Mouse (Mus musculus) testis, adult 2 months (tissue): ENCODE measurements around the gene Epha5. TPM values are rescaled to one million over a fixed set of nuclear protein-coding genes. Genes with fewer than 3 reads are reported as not detected.

Experiments used
- H3K27ac ChIP-seq: fragments of 200-500 bp; 2 replicates; pipeline ENCODE4 v1.5.1; 2012; ENCODE audit warnings: low read depth, low read length; ENCODE audit not compliant: control insufficient read depth, insufficient read depth
- H3K27me3 ChIP-seq: fragments of 200-500 bp; 2 replicates; pipeline ENCODE4 v1.6.1; 2012; ENCODE audit warnings: mild to moderate bottlenecking, low read length, moderate library complexity; ENCODE audit not compliant: control insufficient read depth, insufficient read depth
- H3K36me3 ChIP-seq: fragments of 200-500 bp; 2 replicates; pipeline ENCODE4 v1.6.1; 2012; ENCODE audit warnings: mild to moderate bottlenecking, low read length; ENCODE audit not compliant: control insufficient read depth, insufficient read depth
- H3K4me1 ChIP-seq: fragments of 200-500 bp; 2 replicates; pipeline ENCODE4 v1.6.1; 2012; ENCODE audit warnings: low read length; ENCODE audit not compliant: control insufficient read depth, insufficient read depth
- H3K4me3 ChIP-seq: fragments of 200-500 bp; 2 replicates; pipeline ENCODE4 v1.5.1; 2012; ENCODE audit warnings: low read depth, mild to moderate bottlenecking, low read length, moderate library complexity, mixed read lengths; ENCODE audit not compliant: control insufficient read depth
- CTCF ChIP-seq: fragments of 200-500 bp; IDR thresholded peaks from 2 replicates; pipeline ENCODE4 v1.5.1; 2012; ENCODE audit warnings: low read depth, mild to moderate bottlenecking, inconsistent platforms, low read length, moderate library complexity; ENCODE audit not compliant: control insufficient read depth, insufficient read depth, insufficient replicate concordance
- POLR2A ChIP-seq: fragments of 200-500 bp; IDR thresholded peaks from 2 replicates; pipeline ENCODE4 v1.6.1; 2012; ENCODE audit warnings: low read depth, mild to moderate bottlenecking, inconsistent platforms, low read length, moderate library complexity; ENCODE audit not compliant: control insufficient read depth
- polyA plus RNA-seq: library from polyadenylated mRNA; depleted of rRNA; stranded (reverse); fragments of >200 nt; gene quantifications from 2 replicates; pipeline ENCODE4 v1.2.3, GENCODE M21; 2012

Gene Epha5
- polyA plus RNA-seq, 1 experiment = 0.02 TPM

DNA sequence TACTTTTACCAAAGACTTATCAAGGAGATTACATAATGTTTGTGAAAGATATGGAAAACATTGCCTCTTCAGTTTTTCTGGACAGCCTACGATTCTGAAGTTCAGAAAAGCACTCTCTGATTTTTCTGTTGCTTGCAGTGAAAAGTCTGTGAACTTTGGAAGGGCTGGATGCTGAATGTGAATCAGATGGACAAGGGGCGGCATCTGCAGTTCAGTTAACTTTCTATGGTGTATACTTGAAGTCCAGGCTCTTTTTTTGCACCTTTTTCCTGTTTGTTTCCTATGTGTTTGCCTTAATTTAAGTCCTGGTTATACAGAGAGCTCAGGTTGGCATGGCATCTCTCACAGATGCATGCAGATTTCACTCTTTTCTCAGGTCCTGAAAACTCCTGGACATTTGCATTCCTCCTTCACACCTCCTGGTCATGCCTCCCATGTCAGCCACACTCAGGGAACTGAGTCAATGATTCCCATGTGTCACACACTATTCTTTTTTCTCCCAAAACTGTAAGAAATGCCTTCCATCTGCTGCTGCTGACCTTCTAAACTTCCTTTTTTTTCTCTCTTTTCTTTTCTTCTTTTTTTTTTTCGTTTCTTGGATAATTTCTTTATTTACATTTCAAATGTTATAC, 81.2 kb downstream of the Epha5 start:
- no peaks in the 10 kb centered on the region for H3K27me3 ChIP-seq
- TF ChIP-seq POLR2A (no peak), CTCF (no peak)
- no peaks in the 10 kb centered on the region for H3K36me3 ChIP-seq
- no peak overlapping the region for H3K4me3 ChIP-seq
- no peak overlapping the region for H3K27ac ChIP-seq
- no peaks in the 10 kb centered on the region for H3K4me1 ChIP-seq

DNA sequence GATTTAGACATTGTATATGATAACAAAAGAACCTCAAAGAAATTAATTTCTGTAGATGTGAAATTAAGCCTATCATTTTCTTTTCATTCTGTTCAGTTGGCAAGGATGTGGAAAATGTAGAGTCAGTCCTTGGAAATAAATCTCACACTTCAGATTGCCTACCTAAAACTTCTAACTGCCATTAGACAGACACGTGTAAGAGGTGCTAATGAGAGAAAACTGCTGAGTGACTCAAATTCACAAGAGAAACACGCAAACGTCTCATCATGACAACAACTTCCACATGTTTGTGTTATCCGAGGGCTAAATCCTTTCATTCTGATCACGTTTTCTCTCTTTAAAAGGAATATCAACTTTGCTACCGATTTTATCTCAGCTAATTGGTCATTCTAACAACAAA, 82.7 kb downstream of the Epha5 start:
- Histone ChIP-seq H3K27ac (no peak overlapping the region), H3K27me3 (no peaks in the 10 kb centered on the region), H3K4me1 (no peaks in the 10 kb centered on the region), H3K4me3 (no peak overlapping the region), H3K36me3 (no peaks in the 10 kb centered on the region)
- no peak for TF ChIP-seq POLR2A
- TF ChIP-seq CTCF = no peak

DNA sequence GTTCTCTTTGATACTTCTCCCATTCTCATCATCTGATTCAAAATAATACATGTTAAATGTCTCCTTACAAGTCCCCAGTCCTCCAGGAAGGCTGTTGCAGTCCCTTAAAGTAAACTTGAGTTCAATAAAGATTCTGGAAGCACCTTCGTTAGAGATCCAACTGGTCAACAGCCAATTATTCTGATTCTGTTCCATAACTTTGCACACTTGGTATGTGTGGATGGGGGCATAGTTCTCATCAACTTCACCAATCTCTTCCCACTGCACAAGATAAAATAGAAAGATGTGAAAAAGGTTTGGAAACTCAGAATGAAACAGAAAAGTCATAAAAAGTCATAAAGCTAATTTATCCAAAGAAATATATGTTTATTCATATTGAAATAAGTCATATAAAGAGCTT, 85.6 kb downstream of the Epha5 start:
- TF ChIP-seq CTCF (no peak), POLR2A (no peak)
- Histone ChIP-seq H3K36me3 (no peaks in the 10 kb centered on the region), H3K4me1 (no peaks in the 10 kb centered on the region)

DNA sequence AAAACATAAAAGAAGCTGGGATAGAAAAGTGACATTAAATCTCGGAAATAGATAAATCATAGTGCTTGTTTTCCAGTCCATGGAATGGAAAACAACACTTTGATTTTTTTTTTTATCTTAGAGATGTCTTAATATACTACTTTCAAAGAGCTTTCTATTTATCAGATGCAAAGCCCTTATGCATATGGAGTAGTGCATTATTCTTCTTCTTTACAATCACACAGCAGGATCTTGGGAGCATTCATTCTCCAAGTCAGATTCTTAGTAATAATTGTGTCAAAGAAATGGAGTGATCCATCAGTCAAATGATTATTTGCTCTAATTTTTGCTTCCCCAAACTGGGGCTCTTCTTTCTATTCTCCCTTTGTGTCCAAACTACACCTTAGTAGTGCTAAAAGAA, 96.6 kb downstream of the Epha5 start:
- TF ChIP-seq POLR2A (no peak), CTCF (no peak)
- Histone ChIP-seq H3K4me1 (no peaks in the 10 kb centered on the region), H3K27me3 (no peaks in the 10 kb centered on the region), H3K4me3 (no peak overlapping the region), H3K27ac (no peak overlapping the region), H3K36me3 (no peaks in the 10 kb centered on the region)

More for the DNA sequence above, 85.6 kb downstream of the Epha5 start:
- H3K27ac ChIP-seq = no peak overlapping the region
- no peaks in the 10 kb centered on the region for H3K27me3 ChIP-seq
- H3K4me3 ChIP-seq = no peak overlapping the region

DNA sequence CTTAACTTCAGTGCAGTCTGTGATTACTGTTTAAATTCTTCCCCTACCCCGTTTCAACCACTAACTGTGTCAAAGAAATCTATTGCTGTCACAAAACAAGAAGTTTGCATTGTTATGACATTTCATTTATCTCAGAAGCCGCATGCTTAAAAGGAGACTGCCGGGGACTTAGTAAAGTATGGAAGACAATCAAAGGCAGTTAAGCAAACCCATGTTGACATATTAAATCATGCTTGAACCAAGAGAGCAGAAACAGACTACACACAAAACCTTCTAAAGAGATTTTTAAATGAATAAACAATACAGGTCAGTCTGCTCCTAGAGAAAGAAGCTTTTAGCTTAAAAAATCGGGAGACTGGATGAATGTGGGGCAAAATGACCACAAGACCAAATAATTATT, 97.0 kb downstream of the Epha5 start:
- no peak overlapping the region for H3K4me3 ChIP-seq
- H3K4me1 ChIP-seq = no peaks in the 10 kb centered on the region
- no peak overlapping the region for H3K27ac ChIP-seq
- no peaks in the 10 kb centered on the region for H3K36me3 ChIP-seq
- no peaks in the 10 kb centered on the region for H3K27me3 ChIP-seq
- no peak for TF ChIP-seq CTCF

DNA sequence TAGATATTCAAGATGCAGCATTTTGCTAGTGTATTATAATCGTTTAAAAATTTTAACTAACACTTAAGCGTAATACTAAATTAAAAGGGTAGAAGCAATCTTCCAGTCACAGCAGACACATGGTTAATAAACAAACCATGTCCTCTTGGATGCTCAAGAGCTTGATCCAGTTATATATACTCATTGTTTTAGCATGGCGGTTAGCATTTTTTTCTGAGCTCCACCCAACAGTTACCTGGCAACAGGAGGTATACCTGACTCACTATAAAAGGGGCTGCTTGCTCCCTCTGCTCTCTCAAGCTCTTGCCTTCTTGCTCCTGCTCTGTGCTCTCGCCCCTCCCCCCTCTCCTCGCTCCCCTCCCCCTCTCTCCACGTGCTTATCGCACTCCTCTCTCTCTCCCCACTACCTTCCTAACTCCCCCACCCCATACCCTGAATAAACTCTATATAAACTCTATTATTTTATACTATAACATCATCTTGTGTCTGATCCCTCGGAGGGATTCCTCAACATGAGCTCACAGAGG, 98.3 kb downstream of the Epha5 start:
- Histone ChIP-seq H3K4me3 (no peak overlapping the region), H3K4me1 (no peaks in the 10 kb centered on the region), H3K36me3 (no peaks in the 10 kb centered on the region), H3K27me3 (no peaks in the 10 kb centered on the region), H3K27ac (no peak overlapping the region)
- no peak for TF ChIP-seq CTCF
- no peak for TF ChIP-seq POLR2A

DNA sequence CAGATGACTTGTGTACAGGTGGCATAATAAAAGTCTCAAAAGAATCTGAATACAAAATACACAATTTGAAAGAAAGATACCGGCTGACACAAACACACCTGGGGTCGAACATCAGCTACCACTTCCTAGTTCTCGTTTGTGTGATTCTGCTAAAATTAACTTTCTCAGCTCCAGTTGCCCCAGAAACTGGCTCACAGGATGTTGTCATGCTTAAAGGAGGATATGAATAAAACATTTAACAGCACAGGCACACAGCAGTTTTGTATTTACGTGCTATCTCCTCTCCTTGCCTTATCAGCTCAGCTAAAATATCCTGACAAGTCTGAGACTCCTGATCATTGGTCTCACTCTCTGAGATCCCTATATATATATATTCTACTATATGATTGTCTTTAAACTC, 99.3 kb downstream of the Epha5 start:
- H3K4me3 ChIP-seq = no peak overlapping the region
- no peak for TF ChIP-seq POLR2A
- no peak for TF ChIP-seq CTCF

More for the DNA sequence above, 99.3 kb downstream of the Epha5 start:
- Histone ChIP-seq H3K36me3 (no peaks in the 10 kb centered on the region), H3K27ac (no peak overlapping the region), H3K4me1 (no peaks in the 10 kb centered on the region), H3K27me3 (no peaks in the 10 kb centered on the region)
